Mouse (Mus musculus): ENCODE measurements at regions not wholly inside any gene's neighbourhood (a gene's known extent, or its start where the extent isn't known, plus 50 kb on each side); places are given as distances from the start of the nearest gene placed in this dataset.

DNA sequence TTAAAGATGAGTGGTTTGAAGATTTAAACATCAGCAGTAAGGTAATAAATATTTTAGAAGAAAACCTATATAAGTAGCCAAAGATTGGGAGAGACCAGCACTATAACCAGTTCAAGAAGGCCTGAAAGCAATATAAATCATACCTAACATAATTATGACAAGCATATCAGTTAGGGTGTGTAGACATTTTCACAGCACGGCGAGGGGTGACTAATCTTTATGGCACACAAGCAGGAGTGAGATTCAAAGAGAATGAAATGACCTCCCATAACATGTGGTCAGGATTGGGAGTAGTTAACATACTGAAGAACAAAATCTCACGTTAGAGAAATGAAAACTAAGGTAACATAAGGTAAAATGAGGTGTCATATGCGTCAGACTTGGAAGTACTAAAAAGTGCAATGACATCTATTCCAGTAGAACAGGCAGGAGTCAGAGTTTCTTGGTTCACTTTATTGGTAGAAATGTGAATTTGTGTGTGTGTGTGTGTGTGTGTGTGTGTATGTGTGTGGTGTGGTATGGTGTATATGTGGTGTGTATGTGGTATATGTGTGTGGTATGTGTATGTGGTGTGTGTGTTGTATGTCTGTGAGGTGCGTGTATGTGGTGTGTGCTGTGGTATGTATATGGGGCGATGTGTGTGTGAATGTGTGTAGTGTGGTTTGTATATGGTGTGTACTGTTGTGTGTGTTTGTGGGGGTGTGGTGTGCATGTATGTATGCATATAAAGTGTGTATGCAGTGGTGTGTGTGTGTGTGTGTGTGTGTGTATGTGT lies 262.0 kb upstream of the Slc30a5 start:
- Histone ChIP-seq H3K27me3 (ENCODE audit: insufficient read depth, low read length) (no peaks in the 10 kb centered on the region), H3K9me3 (ENCODE audit: low read length) (no peaks in the 10 kb centered on the region), H3K4me3 (ENCODE audit: low read depth, low read length) (no peak overlapping the region), H3K4me2 (ENCODE audit: low read depth, low read length, poor library complexity, severe bottlenecking) (no peak overlapping the region), H3K27ac (ENCODE audit: low read depth, low read length) (no peak overlapping the region), H3K36me3 (ENCODE audit: insufficient read depth, low read length) (no peaks in the 10 kb centered on the region), H3K9ac (replicated peaks; ENCODE audit: low read length, poor library complexity, severe bottlenecking) (no peak overlapping the region), H3K4me1 (ENCODE audit: insufficient read depth, low read length) (no peaks in the 10 kb centered on the region)
- 90% methylated on average over 6 of the region's 6 CpGs for WGBS
- TF ChIP-seq CTCF (IDR thresholded peaks at IDR 0.05): no peak
- ATAC-seq (ENCODE audit: low FRiP score): no peak
- DNase-seq (ENCODE audit: low spot score): no peak

GRCm38 (mm10) chr13:101092743-101093131 lies 259.5 kb upstream of the Slc30a5 start:
- Histone ChIP-seq H3K4me3 (ENCODE audit: low read depth, low read length) (no peak overlapping the region), H3K4me2 (ENCODE audit: low read depth, low read length, poor library complexity, severe bottlenecking) (no peak overlapping the region), H3K36me3 (ENCODE audit: insufficient read depth, low read length) (no peaks in the 10 kb centered on the region), H3K9me3 (ENCODE audit: low read length) (no peaks in the 10 kb centered on the region), H3K27ac (ENCODE audit: low read depth, low read length) (no peak overlapping the region), H3K4me1 (ENCODE audit: insufficient read depth, low read length) (no peaks in the 10 kb centered on the region), H3K27me3 (ENCODE audit: insufficient read depth, low read length) (no peaks in the 10 kb centered on the region), H3K9ac (replicated peaks; ENCODE audit: low read length, poor library complexity, severe bottlenecking) (no peak overlapping the region)
- no peak for DNase-seq (ENCODE audit: low spot score)
- TF ChIP-seq CTCF (IDR thresholded peaks at IDR 0.05): no peak
- no peak for ATAC-seq (ENCODE audit: low FRiP score)
- WGBS: 87% methylated on average over 10 of the region's 10 CpGs

DNA sequence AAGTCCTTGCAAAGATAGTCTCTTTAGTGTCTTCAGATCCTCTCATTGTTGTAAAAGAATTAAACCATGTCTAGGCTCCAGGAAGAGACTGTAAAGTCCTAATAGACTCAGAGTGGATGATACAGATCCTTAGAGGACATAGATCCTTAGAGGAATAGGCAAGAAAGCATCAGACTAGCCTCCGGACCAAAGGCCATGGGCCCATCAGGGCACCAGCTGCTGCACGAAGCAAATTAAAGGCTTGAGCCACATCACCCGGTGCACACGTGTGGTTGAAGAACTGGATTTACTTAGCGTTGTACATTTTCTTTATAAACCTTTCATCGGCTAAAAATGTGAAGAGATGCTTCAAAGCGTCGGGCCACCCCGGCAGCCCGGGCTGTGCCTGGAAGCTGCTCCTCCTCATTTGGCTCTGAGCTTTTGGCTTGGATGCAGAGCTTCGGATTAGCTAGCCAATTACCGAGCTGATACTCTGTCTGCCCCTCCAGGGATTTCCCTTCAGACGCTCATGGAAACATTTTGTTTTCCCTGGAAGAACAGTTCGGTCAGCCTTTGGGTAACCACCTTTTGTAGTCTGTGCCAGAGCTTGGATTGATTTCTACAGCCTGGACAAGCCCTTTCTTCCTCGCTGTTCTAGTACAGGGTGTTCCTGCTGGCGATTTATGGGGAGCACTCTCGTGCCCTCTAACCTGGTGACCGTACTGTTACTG lies 259.0 kb upstream of the Slc30a5 start:
- Histone ChIP-seq H3K36me3 (ENCODE audit: insufficient read depth, low read length) (no peaks in the 10 kb centered on the region), H3K4me3 (ENCODE audit: low read depth, low read length) (no peak overlapping the region), H3K27ac (ENCODE audit: low read depth, low read length) (no peak overlapping the region), H3K4me2 (ENCODE audit: low read depth, low read length, poor library complexity, severe bottlenecking) (no peak overlapping the region), H3K4me1 (ENCODE audit: insufficient read depth, low read length) (no peaks in the 10 kb centered on the region), H3K9me3 (ENCODE audit: low read length) (no peaks in the 10 kb centered on the region), H3K27me3 (ENCODE audit: insufficient read depth, low read length) (no peaks in the 10 kb centered on the region), H3K9ac (replicated peaks; ENCODE audit: low read length, poor library complexity, severe bottlenecking) (no peak overlapping the region)
- ATAC-seq (ENCODE audit: low FRiP score): peak; percentile 62
- DNase-seq (ENCODE audit: low spot score): peak; percentile 89
- WGBS: 51% methylated on average over 18 of the region's 18 CpGs
- no peak for TF ChIP-seq CTCF (IDR thresholded peaks at IDR 0.05)

GRCm38 (mm10) chr13:101085182-101085581 lies 252.0 kb upstream of the Slc30a5 start:
- Histone ChIP-seq H3K4me1 (ENCODE audit: insufficient read depth, low read length) (no peaks in the 10 kb centered on the region), H3K36me3 (ENCODE audit: insufficient read depth, low read length) (no peaks in the 10 kb centered on the region), H3K9me3 (ENCODE audit: low read length) (no peaks in the 10 kb centered on the region), H3K27me3 (ENCODE audit: insufficient read depth, low read length) (no peaks in the 10 kb centered on the region), H3K4me2 (ENCODE audit: low read depth, low read length, poor library complexity, severe bottlenecking) (no peak overlapping the region), H3K4me3 (ENCODE audit: low read depth, low read length) (no peak overlapping the region), H3K27ac (ENCODE audit: low read depth, low read length) (no peak overlapping the region), H3K9ac (replicated peaks; ENCODE audit: low read length, poor library complexity, severe bottlenecking) (no peak overlapping the region)
- DNase-seq (ENCODE audit: low spot score): no peak
- no peak for ATAC-seq (ENCODE audit: low FRiP score)
- TF ChIP-seq CTCF (IDR thresholded peaks at IDR 0.05): no peak

- Histone ChIP-seq H3K9ac (replicated peaks; ENCODE audit: low read length, poor library complexity, severe bottlenecking) (no peak overlapping the region), H3K4me3 (ENCODE audit: low read depth, low read length) (no peak overlapping the region), H3K36me3 (ENCODE audit: insufficient read depth, low read length) (no peaks in the 10 kb centered on the region), H3K27me3 (ENCODE audit: insufficient read depth, low read length) (no peaks in the 10 kb centered on the region), H3K4me1 (ENCODE audit: insufficient read depth, low read length) (no peaks in the 10 kb centered on the region), H3K4me2 (ENCODE audit: low read depth, low read length, poor library complexity, severe bottlenecking) (no peak overlapping the region), H3K9me3 (ENCODE audit: low read length) (no peaks in the 10 kb centered on the region), H3K27ac (ENCODE audit: low read depth, low read length) (no peak overlapping the region)
- no peak for TF ChIP-seq CTCF (IDR thresholded peaks at IDR 0.05)
- no peak for DNase-seq (ENCODE audit: low spot score)
- ATAC-seq (ENCODE audit: low FRiP score): no peak
- WGBS: 94% methylated on average over 5 of the region's 5 CpGs
Measured at GRCm38 (mm10) chr13:101084193-101084592, 251.0 kb upstream of the Slc30a5 start.

DNA sequence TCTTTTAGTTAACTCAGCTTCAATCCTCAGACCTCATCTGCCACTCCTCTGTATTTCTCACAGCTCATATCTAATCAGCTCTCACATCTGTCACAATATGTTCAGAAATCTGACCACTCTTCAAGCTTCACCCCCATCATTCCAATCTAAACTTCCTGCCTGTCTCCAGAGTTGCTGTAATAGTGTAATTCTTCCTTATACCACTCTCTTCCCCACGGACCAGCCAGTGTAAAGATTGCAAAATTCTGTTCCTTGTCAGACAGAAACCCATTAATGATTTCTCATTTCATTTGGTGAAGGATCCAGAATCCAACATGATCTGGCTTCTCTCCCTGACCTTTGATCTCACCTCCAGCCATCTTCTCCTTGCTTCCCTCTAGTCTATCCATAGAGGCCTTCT lies 250.2 kb upstream of the Slc30a5 start:
- H3K27ac ChIP-seq (ENCODE audit: low read depth, low read length): no peak overlapping the region
- DNase-seq (ENCODE audit: low spot score) (no peak), ATAC-seq (ENCODE audit: low FRiP score) (no peak)
- no peak for TF ChIP-seq CTCF (IDR thresholded peaks at IDR 0.05)
- no peak overlapping the region for H3K4me3 ChIP-seq (ENCODE audit: low read depth, low read length)
- no peaks in the 10 kb centered on the region for H3K4me1 ChIP-seq (ENCODE audit: insufficient read depth, low read length)
- H3K36me3 ChIP-seq (ENCODE audit: insufficient read depth, low read length): no peaks in the 10 kb centered on the region
- no peaks in the 10 kb centered on the region for H3K9me3 ChIP-seq (ENCODE audit: low read length)
- 79% methylated on average over 1 of the region's 1 CpGs for WGBS
- H3K4me2 ChIP-seq (ENCODE audit: low read depth, low read length, poor library complexity, severe bottlenecking): no peak overlapping the region
- H3K9ac ChIP-seq (replicated peaks; ENCODE audit: low read length, poor library complexity, severe bottlenecking): no peak overlapping the region
- no peaks in the 10 kb centered on the region for H3K27me3 ChIP-seq (ENCODE audit: insufficient read depth, low read length)

Measured in midbrain, postnatal 0 days (tissue).